Mouse (Mus musculus): Measurements from ENCODE around the gene Srsf9. TPM values are rescaled to one million over a fixed set of nuclear protein-coding genes. Genes with fewer than 3 reads are reported as not detected.

The Srsf9 gene
- 39.2 and 44.8 TPM in 2 replicates for polyA plus RNA-seq (2012; rRNA removed)

DNA sequence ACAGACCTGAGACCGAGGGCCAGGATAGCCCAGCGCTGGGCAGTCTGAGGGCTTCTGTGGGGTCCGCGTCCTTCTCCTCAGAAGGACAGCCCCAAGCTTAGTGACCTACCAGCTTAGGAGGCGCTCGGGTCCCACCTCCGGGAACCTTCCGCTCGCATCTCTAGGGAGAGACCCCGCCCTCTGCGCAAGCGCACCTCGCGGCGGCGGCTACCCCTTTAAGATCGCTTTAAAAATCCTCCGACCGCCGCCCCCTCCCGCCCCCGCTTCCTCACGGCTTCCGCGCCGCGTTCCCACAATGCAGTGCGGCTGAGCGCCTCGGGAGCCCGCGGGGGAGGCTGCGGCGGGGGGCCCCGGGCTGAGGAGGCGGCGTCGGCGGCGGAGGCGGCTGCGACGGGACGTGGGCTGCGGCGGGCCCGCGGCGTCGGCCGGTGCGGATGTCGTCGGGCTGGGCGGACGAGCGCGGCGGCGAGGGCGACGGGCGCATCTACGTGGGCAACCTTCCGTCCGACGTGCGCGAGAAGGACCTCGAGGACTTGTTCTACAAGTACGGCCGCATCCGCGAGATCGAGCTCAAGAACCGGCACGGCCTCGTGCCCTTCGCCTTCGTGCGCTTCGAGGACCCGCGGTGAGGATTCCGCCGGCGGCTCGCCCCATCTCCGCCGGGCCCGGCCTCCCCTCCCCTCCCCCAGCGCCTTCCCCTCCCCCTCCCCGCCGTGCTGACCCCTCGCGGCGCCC lies at the start of gene Srsf9:
Srsf9 (plus strand) TSS at position 303 of the 735 bp plus-strand sequence.
- peaks cover 9% of the 10 kb centered on the region; the same call in 1 of the 2 replicates for H3K4me1 ChIP-seq (ENCODE audit: control insufficient read depth, insufficient read depth, low read length)
- no peaks in the 10 kb centered on the region for H3K27me3 ChIP-seq (replicated peaks; ENCODE audit: control insufficient read depth, insufficient read depth, low read length)
- peak within 1 kb of the TSS; percentile 96 for H3K4me3 ChIP-seq (ENCODE audit: insufficient read depth, low read depth, low read length)
- under 1% methylated on average over 93 of the region's 97 CpGs for WGBS
- TF ChIP-seq POLR2A (IDR thresholded peaks at IDR 0.05; ENCODE audit: low read depth, low read length): peak; percentile 64
- TF ChIP-seq CTCF (conservative IDR thresholded peaks at IDR 0.05; ENCODE audit: insufficient read depth, insufficient read length, low read depth, low read length): no peak
- no peaks in the 10 kb centered on the region for H3K36me3 ChIP-seq (ENCODE audit: control insufficient read depth, insufficient read depth, low read length)
- H3K27ac ChIP-seq (ENCODE audit: insufficient read depth, low read depth, low read length): peak within 1 kb of the TSS; percentile 90
- DNase-seq: peak; percentile 98

DNA sequence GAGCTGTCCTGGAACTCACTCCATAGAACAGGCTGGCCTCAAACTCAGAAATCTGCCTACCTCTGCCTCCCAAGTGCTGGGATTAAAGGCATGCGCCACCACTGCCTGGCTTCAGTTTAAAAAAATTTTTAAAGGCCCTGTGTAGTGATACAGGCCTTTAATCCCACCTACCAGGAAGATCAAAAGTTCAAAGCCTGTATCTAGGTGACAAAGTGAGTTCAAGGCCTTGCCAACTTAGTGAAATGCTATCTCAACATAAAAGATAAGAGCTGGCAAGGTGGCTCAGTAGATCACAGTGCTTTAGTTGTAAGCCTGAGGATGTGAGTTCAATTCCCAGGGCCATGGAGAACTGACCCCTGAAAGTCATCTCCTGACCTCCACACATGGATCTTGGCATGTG lies 48.9 kb upstream of the Srsf9 start:
- Histone ChIP-seq H3K4me3 (ENCODE audit: insufficient read depth, low read depth, low read length) (no peak overlapping the region), H3K27me3 (replicated peaks; ENCODE audit: control insufficient read depth, insufficient read depth, low read length) (no peaks in the 10 kb centered on the region), H3K4me1 (ENCODE audit: control insufficient read depth, insufficient read depth, low read length) (peaks cover 3% of the 10 kb centered on the region; the same call in 1 of the 2 replicates), H3K27ac (ENCODE audit: insufficient read depth, low read depth, low read length) (no peak overlapping the region), H3K36me3 (ENCODE audit: control insufficient read depth, insufficient read depth, low read length) (no peaks in the 10 kb centered on the region)
- no peak for DNase-seq
- WGBS: 91% methylated on average over 1 of the region's 1 CpGs
- TF ChIP-seq POLR2A (IDR thresholded peaks at IDR 0.05; ENCODE audit: low read depth, low read length) (no peak), CTCF (conservative IDR thresholded peaks at IDR 0.05; ENCODE audit: insufficient read depth, insufficient read length, low read depth, low read length) (no peak)

DNA sequence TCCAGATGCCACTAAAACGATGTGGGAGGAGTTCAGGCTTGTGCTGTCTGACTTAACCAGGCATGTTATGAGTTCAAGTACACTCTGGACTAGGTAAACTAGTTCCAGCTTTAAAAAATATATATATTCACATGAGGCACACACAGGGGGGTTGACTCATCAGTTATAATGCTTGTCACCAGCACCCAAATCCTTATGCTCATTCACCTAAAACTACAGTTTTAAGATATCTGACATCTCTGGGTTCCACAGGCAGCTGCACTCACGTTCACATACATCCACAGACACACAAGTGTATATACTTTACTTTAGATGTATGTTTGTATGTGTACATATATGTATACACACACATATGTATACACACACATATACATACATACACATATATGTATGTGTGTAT lies 48.2 kb upstream of the Srsf9 start:
- Histone ChIP-seq H3K4me3 (ENCODE audit: insufficient read depth, low read depth, low read length) (no peak overlapping the region), H3K27me3 (replicated peaks; ENCODE audit: control insufficient read depth, insufficient read depth, low read length) (no peaks in the 10 kb centered on the region), H3K27ac (ENCODE audit: insufficient read depth, low read depth, low read length) (no peak overlapping the region), H3K36me3 (ENCODE audit: control insufficient read depth, insufficient read depth, low read length) (no peaks in the 10 kb centered on the region; the same call in 1 of the 2 replicates), H3K4me1 (ENCODE audit: control insufficient read depth, insufficient read depth, low read length) (peaks cover 3% of the 10 kb centered on the region; the same call in 1 of the 2 replicates)
- WGBS: 71% methylated on average over 2 of the region's 2 CpGs
- TF ChIP-seq POLR2A (IDR thresholded peaks at IDR 0.05; ENCODE audit: low read depth, low read length): no peak
- TF ChIP-seq CTCF (conservative IDR thresholded peaks at IDR 0.05; ENCODE audit: insufficient read depth, insufficient read length, low read depth, low read length): no peak
- DNase-seq: no peak

DNA sequence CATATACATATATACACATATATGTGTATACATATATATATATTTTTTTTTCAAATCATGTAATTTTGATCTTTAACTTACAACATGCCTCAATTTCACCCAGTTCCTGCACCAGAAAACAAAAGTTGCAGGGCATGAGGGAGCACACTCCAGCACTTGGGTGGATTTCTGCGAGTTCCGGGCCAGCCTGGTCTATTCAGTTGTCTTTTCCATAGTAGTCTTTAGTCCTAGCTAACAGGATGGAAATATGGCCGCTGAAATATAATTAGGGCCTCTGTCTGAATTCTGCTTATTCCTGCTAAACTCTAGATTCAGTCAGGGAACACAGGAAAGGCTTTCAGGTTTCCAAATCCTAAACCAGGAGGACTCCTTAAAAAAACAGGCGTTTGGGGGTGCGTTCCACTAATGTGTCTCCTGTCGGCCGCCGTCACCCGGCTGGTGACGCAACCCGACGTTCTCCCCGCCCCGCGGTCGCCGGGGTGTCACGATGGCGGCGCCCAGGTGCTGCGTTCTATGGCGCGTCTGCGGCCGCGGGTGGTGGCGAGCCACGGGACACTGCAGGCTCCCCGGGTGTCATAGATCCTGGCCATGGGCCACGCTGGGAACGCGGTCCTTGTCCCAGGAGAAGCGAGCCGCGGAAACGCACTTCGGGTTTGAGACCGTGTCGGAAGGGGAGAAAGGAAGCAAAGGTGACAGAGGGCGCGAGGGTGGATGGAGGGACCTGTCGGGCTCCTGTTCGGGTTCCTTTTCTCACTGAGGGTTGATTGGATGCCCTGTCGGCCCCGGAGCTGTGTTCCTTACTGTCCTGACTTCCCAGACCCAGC lies 47.5 kb upstream of the Srsf9 start, which contains the start of gene Coq5:
Coq5 (plus strand) TSS at position 441 of the 824 bp plus-strand sequence.
- 2% methylated on average over 45 of the region's 45 CpGs for WGBS
- TF ChIP-seq POLR2A (IDR thresholded peaks at IDR 0.05; ENCODE audit: low read depth, low read length) (peak; percentile 42), CTCF (conservative IDR thresholded peaks at IDR 0.05; ENCODE audit: insufficient read depth, insufficient read length, low read depth, low read length) (no peak)
- Histone ChIP-seq H3K27me3 (replicated peaks; ENCODE audit: control insufficient read depth, insufficient read depth, low read length) (no peaks in the 10 kb centered on the region), H3K4me1 (ENCODE audit: control insufficient read depth, insufficient read depth, low read length) (peaks cover 3% of the 10 kb centered on the region; the same call in 1 of the 2 replicates), H3K4me3 (ENCODE audit: insufficient read depth, low read depth, low read length) (peak within 1 kb of the TSS; percentile 97), H3K36me3 (ENCODE audit: control insufficient read depth, insufficient read depth, low read length) (no peaks in the 10 kb centered on the region; the same call in 1 of the 2 replicates), H3K27ac (ENCODE audit: insufficient read depth, low read depth, low read length) (peak within 1 kb of the TSS; percentile 52; the same call in 1 of the 2 replicates)
- DNase-seq: peak; percentile 93

DNA sequence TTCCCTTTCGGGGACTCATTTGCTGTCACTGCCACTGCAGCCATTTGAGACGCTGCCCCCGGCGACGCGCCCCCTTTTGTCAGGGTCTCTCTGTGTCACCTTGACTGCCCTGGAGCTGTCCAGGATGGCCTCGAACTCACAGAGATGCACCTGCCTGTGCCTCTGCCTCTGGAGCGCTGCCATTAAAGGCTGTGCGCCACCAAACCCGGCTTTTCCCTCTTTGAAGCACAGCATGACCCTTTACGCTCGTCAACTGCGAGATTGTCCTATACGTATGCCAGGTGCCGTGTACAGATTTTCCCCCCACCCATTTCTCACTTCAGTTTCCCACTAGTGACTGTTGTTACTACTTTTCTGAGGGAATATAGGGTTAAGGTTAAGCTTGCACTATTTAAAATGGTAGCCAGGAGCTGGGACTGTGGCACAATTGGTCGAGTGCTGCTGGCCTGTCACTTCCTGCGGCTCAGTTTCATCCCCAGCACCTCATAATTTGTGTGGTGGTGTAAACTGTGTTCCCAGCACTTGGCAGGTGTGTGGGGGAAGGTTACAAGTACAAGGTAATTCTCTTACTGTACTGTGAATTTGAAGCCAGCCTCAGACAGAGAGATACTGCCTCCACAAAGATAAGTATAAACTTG lies 46.8 kb upstream of the Srsf9 start:
- no peak for TF ChIP-seq CTCF (conservative IDR thresholded peaks at IDR 0.05; ENCODE audit: insufficient read depth, insufficient read length, low read depth, low read length)
- no peak for TF ChIP-seq POLR2A (IDR thresholded peaks at IDR 0.05; ENCODE audit: low read depth, low read length)

DNA sequence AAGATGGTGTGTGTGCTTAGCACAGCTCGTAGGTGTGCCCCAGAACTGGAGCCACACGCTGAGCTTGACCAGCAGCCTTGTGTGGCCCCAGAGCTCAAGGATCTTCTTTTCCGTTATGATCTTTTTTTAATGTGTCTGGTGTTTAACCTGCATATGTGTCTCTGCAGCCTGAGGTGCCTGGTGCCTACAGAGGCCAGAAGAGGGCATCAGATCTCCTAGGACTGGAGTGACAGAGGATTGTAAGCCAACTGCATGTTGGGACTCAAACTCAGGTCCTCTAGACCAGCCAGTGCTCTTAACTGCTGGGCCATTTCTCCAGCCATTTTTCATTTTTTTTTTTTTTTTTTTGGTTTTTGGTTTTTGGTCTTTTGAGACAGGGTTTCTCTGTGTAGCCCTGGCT lies 42.2 kb upstream of the Srsf9 start:
- H3K27ac ChIP-seq (ENCODE audit: insufficient read depth, low read depth, low read length): no peak overlapping the region
- H3K4me1 ChIP-seq (ENCODE audit: control insufficient read depth, insufficient read depth, low read length): peaks cover 3% of the 10 kb centered on the region; the same call in 1 of the 2 replicates
- TF ChIP-seq CTCF (conservative IDR thresholded peaks at IDR 0.05; ENCODE audit: insufficient read depth, insufficient read length, low read depth, low read length) (peak; percentile 55), POLR2A (IDR thresholded peaks at IDR 0.05; ENCODE audit: low read depth, low read length) (no peak)
- H3K27me3 ChIP-seq (replicated peaks; ENCODE audit: control insufficient read depth, insufficient read depth, low read length): no peaks in the 10 kb centered on the region
- WGBS: 75% methylated on average over 3 of the region's 3 CpGs
- H3K36me3 ChIP-seq (ENCODE audit: control insufficient read depth, insufficient read depth, low read length): no peaks in the 10 kb centered on the region; the same call in none of the 2 replicates
- H3K4me3 ChIP-seq (ENCODE audit: insufficient read depth, low read depth, low read length): no peak overlapping the region
- DNase-seq: no peak

More for the DNA sequence above, 46.8 kb upstream of the Srsf9 start:
- 2% methylated on average over 17 of the region's 17 CpGs for WGBS
- Histone ChIP-seq H3K27me3 (replicated peaks; ENCODE audit: control insufficient read depth, insufficient read depth, low read length) (no peaks in the 10 kb centered on the region), H3K36me3 (ENCODE audit: control insufficient read depth, insufficient read depth, low read length) (no peaks in the 10 kb centered on the region; the same call in 1 of the 2 replicates), H3K27ac (ENCODE audit: insufficient read depth, low read depth, low read length) (peak overlapping the region; percentile 52; the same call in 1 of the 2 replicates), H3K4me3 (ENCODE audit: insufficient read depth, low read depth, low read length) (peak overlapping the region; percentile 97), H3K4me1 (ENCODE audit: control insufficient read depth, insufficient read depth, low read length) (peaks cover 3% of the 10 kb centered on the region; the same call in 1 of the 2 replicates)
- DNase-seq: peak; percentile 28
